Mouse (Mus musculus): Measurements from ENCODE around the gene Rgs3. TPM values are rescaled to one million over a fixed set of nuclear protein-coding genes. Genes with fewer than 3 reads are reported as not detected.

The Rgs3 gene
- total RNA-seq, 4 experiments from 2014 or later: 25.6 to 34.3 (median 30.5) TPM

GRCm38 (mm10) chr4:62723795-62724194 lies 164.1 kb downstream of the Rgs3 start:
- no peak for DNase-seq (ENCODE audit: low spot score)

- no peak for DNase-seq (ENCODE audit: low spot score)
These were observed 166.8 kb downstream of the Rgs3 start for GRCm38 (mm10) chr4:62726282-62726937.

GRCm38 (mm10) chr4:62727541-62728303 lies 168.1 kb downstream of the Rgs3 start:
- DNase-seq (ENCODE audit: low spot score): peak; percentile 81

- DNase-seq (ENCODE audit: low spot score): no peak
These were observed 168.8 kb downstream of the Rgs3 start for GRCm38 (mm10) chr4:62728471-62728870.

- no peak for DNase-seq (ENCODE audit: low spot score)
These were observed 169.5 kb downstream of the Rgs3 start for GRCm38 (mm10) chr4:62729191-62729590.

- no peak for DNase-seq (ENCODE audit: low spot score)
These were observed 170.3 kb downstream of the Rgs3 start for GRCm38 (mm10) chr4:62729941-62730340.

- DNase-seq (ENCODE audit: low spot score): no peak
These were observed 171.2 kb downstream of the Rgs3 start for GRCm38 (mm10) chr4:62730861-62731260.

- no peak for DNase-seq (ENCODE audit: low spot score)
These were observed 171.9 kb downstream of the Rgs3 start for GRCm38 (mm10) chr4:62731531-62732063.

- no peak for DNase-seq (ENCODE audit: low spot score)
These were observed 172.4 kb downstream of the Rgs3 start for GRCm38 (mm10) chr4:62732096-62732495.

- DNase-seq (ENCODE audit: low spot score): peak; percentile 65
These were observed 173.2 kb downstream of the Rgs3 start for GRCm38 (mm10) chr4:62732840-62733239.

- no peak for DNase-seq (ENCODE audit: low spot score)
These were observed 174.3 kb downstream of the Rgs3 start for GRCm38 (mm10) chr4:62733938-62734337.

GRCm38 (mm10) chr4:62735291-62735690 lies 175.6 kb downstream of the Rgs3 start:
- DNase-seq (ENCODE audit: low spot score): no peak

GRCm38 (mm10) chr4:62735878-62736277 lies 176.2 kb downstream of the Rgs3 start:
- no peak for DNase-seq (ENCODE audit: low spot score)

- no peak for DNase-seq (ENCODE audit: low spot score)
These were observed 176.8 kb downstream of the Rgs3 start for GRCm38 (mm10) chr4:62736421-62736820.

- no peak for DNase-seq (ENCODE audit: low spot score)
These were observed 177.3 kb downstream of the Rgs3 start for GRCm38 (mm10) chr4:62736904-62737303.

- no peak for DNase-seq (ENCODE audit: low spot score)
These were observed 178.5 kb downstream of the Rgs3 start for GRCm38 (mm10) chr4:62737983-62738695.

GRCm38 (mm10) chr4:62738996-62739395 lies 179.3 kb downstream of the Rgs3 start:
- DNase-seq (ENCODE audit: low spot score): no peak

- no peak for DNase-seq (ENCODE audit: low spot score)
These were observed 179.9 kb downstream of the Rgs3 start for GRCm38 (mm10) chr4:62739591-62739990.

GRCm38 (mm10) chr4:62740282-62741054 lies 180.8 kb downstream of the Rgs3 start:
- no peak for DNase-seq (ENCODE audit: low spot score)

- DNase-seq (ENCODE audit: low spot score): no peak
These were observed 181.4 kb downstream of the Rgs3 start for GRCm38 (mm10) chr4:62741055-62741453.

- DNase-seq (ENCODE audit: low spot score): no peak
These were observed 182.0 kb downstream of the Rgs3 start for GRCm38 (mm10) chr4:62741601-62742000.
